Mouse (Mus musculus) liver, postnatal 0 days (tissue): ENCODE measurements around the gene Trrap. TPM values are rescaled to one million over a fixed set of nuclear protein-coding genes. Genes with fewer than 3 reads are reported as not detected.

ENCODE experiments used
- ATAC-seq: fragments of 200-750 bp; cut with Nextera tagmentation; 2 replicates; pipeline ENCODE4 v1.8.0; 2017; ENCODE audit warnings: mild to moderate bottlenecking, moderate library complexity
- DNase-seq: peaks from one replicate; pipeline ENCODE4 v3.0.0-alpha.2; 2016
- H3K27ac ChIP-seq: fragments of 300-500 bp; sonication (generic); 2 replicates; pipeline ENCODE4 v1.5.1; 2014; ENCODE audit warnings: antibody characterized with exemption, moderate library complexity, mild to moderate bottlenecking, low read depth
- H3K27me3 ChIP-seq: fragments of 300-500 bp; sonication (generic); 2 replicates; pipeline ENCODE4 v1.6.1; 2014; ENCODE audit warnings: low read length, control low read depth, mixed read lengths; ENCODE audit not compliant: insufficient read depth
- H3K36me3 ChIP-seq: fragments of 300-500 bp; sonication (generic); replicated peaks from 2 replicates; pipeline ENCODE4 v1.6.1; 2014; ENCODE audit warnings: mild to moderate bottlenecking, control low read depth, low read length, moderate library complexity, mixed read lengths; ENCODE audit not compliant: insufficient read depth
- H3K4me1 ChIP-seq: fragments of 300-500 bp; sonication (generic); 2 replicates; pipeline ENCODE4 v1.6.1; 2014; ENCODE audit warnings: antibody characterized with exemption, mild to moderate bottlenecking, control low read depth; ENCODE audit not compliant: insufficient read depth
- H3K4me2 ChIP-seq: fragments of 300-500 bp; sonication (generic); 2 replicates; pipeline ENCODE4 v1.6.1; 2014; ENCODE audit warnings: low read depth, mild to moderate bottlenecking, low read length, moderate library complexity, mixed read lengths
- H3K4me3 ChIP-seq: fragments of 300-500 bp; sonication (generic); 2 replicates; pipeline ENCODE4 v1.5.1; 2014; ENCODE audit warnings: low read depth, low read length
- H3K9ac ChIP-seq: fragments of 300-500 bp; sonication (generic); replicated peaks from 2 replicates; pipeline ENCODE4 v1.6.1; 2014; ENCODE audit warnings: mild to moderate bottlenecking, moderate library complexity
- H3K9me3 ChIP-seq: fragments of 300-500 bp; sonication (generic); 2 replicates; pipeline ENCODE4 v1.6.1; 2016; ENCODE audit warnings: mild to moderate bottlenecking, control low read depth, low read length, mixed read lengths
- CTCF ChIP-seq: sonication (generic); IDR thresholded peaks from 2 replicates; pipeline ENCODE4 v1.5.1; 2016; ENCODE audit warnings: antibody characterized with exemption, low read depth
- EP300 ChIP-seq: IDR thresholded peaks from 2 replicates; pipeline ENCODE4 v1.6.1; 2016; ENCODE audit warnings: antibody characterized with exemption, low read depth, mild to moderate bottlenecking
- WGBS: fragments of 180-500 bp; shearing (Covaris S2); extraction: QIAGEN DNeasy Blood & Tissue Kit; methylation state at CpG from one replicate; pipeline ENCODE4 v1.1.7; 2014; ENCODE audit not compliant: insufficient replicate concordance; 5-methylcytosine and 5-hydroxymethylcytosine counted together
- polyA plus RNA-seq: library from polyadenylated mRNA; unstranded; fragments of >200 nt; fragmentation: Nextera tagmentation; extraction: Ambion mirVana; gene quantifications from 2 replicates; pipeline ENCODE4 v1.2.1, GENCODE M21; 2015

Trrap gene
- polyA plus RNA-seq, 1 experiment from 2014 or later: 12.3 TPM

DNA sequence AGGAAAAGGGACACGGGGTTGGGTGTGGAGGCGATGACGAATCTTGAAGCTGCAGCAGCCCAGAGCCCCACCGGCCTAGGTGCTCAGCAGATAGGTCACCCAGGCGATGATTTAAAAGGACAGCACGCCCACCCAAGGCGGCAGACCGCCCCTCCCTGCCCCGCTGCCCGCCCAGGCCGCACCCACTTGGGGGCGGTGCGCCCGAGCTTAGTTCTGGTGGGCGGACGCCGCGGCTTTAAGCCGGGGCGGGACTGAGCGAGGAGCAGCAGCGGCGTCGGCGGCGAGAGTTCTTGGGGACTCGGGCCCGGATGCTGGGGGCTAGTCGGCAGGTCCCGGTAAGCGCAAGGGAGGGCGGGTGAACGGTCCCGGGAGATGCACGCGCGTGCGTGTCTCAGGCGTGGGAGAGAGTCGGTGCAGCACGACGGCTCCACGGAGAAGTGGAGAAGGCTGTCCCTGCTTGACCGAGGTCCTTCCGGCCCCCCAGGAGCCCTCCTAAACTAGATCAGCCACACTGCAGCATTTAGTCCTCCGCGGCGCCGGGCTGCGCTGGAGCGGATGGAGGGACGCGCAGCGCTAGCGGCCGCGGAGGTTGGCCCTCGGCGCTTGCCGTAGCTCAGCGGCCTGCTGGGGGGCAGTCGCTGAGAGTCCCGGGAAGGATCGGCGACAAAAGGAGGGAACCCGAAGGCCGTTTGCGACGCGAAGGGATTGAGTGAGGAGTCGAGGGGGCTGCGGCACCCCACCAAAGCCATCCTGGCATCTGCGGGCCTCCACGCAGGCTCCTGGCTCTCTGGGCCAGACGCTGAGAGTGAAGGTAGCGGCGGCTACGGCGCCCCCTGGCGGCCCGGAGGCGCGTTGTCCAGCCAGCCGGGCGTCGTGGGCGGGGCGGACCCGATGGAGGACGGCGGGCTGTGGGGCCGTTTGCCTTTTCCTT lies 644 bp downstream of the Trrap start:
- Histone ChIP-seq H3K4me1 (peaks cover 16% of the 10 kb centered on the region), H3K9me3 (no peaks in the 10 kb centered on the region), H3K4me3 (peak overlapping the region; percentile 88), H3K27ac (peak overlapping the region; percentile 96), H3K4me2 (peak overlapping the region; percentile 89), H3K36me3 (peaks cover 9% of the 10 kb centered on the region), H3K27me3 (no peaks in the 10 kb centered on the region), H3K9ac (peak overlapping the region; percentile 93)
- ATAC-seq: peak; percentile 89
- DNase-seq: peak; percentile 92
- no peak for TF ChIP-seq EP300
- peak; percentile 97 for TF ChIP-seq CTCF
- WGBS: 1% methylated on average over 80 of the region's 92 CpGs

DNA sequence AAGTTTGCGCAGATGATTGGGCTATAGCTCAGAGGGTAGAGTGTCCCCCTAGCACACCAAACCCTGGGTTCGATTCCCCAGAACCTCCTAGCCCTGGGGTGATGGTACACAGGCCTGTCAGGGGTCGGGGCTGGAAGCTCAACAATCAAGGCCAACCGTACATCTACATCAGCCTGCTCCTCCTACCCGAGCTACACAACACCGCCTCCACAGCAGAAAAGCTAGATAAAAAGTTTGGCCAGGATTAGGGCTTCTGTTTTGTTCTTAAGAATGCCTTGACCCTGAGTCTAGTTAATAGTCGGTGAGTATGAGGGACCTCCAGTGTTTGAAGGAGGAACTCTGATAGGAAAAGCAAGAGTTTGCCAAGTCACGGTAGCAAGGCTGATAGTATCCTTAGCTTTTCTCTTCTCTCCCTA lies 1.5 kb downstream of the Trrap start:
- H3K27ac ChIP-seq: peak overlapping the region; percentile 96
- TF ChIP-seq EP300 (no peak), CTCF (no peak)
- peaks cover 10% of the 10 kb centered on the region for H3K36me3 ChIP-seq
- DNase-seq (no peak), ATAC-seq (no peak)
- 12% methylated on average over 8 of the region's 8 CpGs for WGBS
- H3K27me3 ChIP-seq: no peaks in the 10 kb centered on the region
- peak overlapping the region; percentile 89 for H3K4me2 ChIP-seq
- no peaks in the 10 kb centered on the region for H3K9me3 ChIP-seq
- H3K9ac ChIP-seq: peak overlapping the region; percentile 93
- peak overlapping the region; percentile 88 for H3K4me3 ChIP-seq
- peaks cover 16% of the 10 kb centered on the region for H3K4me1 ChIP-seq

DNA sequence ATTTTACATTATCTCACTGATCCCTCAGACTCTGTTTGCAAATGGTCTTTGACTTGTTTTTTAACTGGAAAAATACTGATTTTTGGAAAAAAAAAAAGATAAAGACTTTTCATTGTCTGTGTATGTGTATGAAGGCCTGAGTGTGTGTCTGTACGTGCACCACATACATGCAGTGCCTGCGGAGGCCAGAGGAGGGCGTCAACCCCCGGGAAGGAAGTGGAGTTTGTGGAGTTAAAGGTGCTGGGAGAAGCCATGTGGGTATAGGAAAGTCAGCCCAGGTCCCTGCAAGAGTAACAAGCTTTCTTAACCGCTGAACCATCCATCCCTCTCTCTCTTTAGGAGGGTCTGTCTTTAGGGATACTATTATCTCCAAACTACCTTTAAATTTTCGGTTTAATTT lies 5.7 kb downstream of the Trrap start:
- peaks cover 30% of the 10 kb centered on the region for H3K36me3 ChIP-seq
- DNase-seq: no peak
- no peak overlapping the region for H3K27ac ChIP-seq
- no peaks in the 10 kb centered on the region for H3K27me3 ChIP-seq
- no peaks in the 10 kb centered on the region for H3K9me3 ChIP-seq
- H3K4me2 ChIP-seq: no peak overlapping the region
- H3K9ac ChIP-seq: no peak overlapping the region
- peaks cover 16% of the 10 kb centered on the region for H3K4me1 ChIP-seq
- no peak overlapping the region for H3K4me3 ChIP-seq
- WGBS: 88% methylated on average over 6 of the region's 6 CpGs
- TF ChIP-seq EP300: no peak
- no peak for TF ChIP-seq CTCF
- ATAC-seq: no peak

DNA sequence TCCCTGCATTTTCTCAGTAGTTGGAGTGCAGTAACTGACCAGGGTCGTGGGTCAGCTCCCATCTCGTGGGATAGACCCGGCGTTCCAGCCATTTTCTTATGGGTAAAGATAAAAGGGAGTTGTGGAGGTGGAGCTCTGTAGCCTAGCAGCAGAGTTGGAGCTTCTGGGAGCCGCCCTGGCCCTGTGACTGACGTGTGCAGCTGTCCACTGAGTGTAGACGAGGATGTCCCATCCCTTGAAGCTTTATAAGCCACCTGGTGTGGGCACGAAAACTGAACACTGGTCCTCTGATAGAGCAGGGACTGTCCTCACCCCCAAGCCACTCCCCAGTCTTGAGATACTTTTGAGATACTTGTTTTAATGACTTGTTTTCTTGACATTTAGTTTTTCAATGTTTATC lies 13.1 kb downstream of the Trrap start:
- H3K9ac ChIP-seq: no peak overlapping the region
- WGBS: 67% methylated on average over 8 of the region's 8 CpGs
- TF ChIP-seq EP300: no peak
- no peak overlapping the region for H3K27ac ChIP-seq
- no peak for DNase-seq
- H3K4me2 ChIP-seq: no peak overlapping the region
- ATAC-seq: no peak
- peaks cover 69% of the 10 kb centered on the region for H3K36me3 ChIP-seq
- no peak overlapping the region for H3K4me3 ChIP-seq
- H3K27me3 ChIP-seq: no peaks in the 10 kb centered on the region
- H3K9me3 ChIP-seq: no peaks in the 10 kb centered on the region
- H3K4me1 ChIP-seq: no peaks in the 10 kb centered on the region

DNA sequence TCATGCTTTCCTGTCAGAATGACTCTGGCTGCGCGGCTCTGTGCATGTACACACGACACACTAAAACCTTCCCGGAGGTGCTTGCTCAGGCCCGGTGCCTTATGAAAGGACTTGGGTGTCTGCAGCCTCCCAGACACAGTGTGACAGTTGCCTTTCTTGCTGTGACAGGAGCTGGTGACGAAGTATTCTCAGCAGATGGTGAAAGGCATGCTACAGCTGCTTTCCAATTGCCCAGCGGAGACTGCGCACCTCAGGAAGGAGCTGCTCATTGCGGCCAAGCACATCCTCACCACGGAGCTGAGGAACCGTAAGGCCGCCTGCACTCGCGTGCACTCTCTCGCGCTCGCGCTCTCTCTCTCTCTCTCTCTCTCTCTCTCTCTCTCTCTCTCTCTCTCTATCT lies 18.9 kb downstream of the Trrap start:
- Histone ChIP-seq H3K4me1 (no peaks in the 10 kb centered on the region), H3K4me2 (no peak overlapping the region), H3K27me3 (no peaks in the 10 kb centered on the region), H3K9ac (no peak overlapping the region), H3K27ac (no peak overlapping the region), H3K4me3 (no peak overlapping the region), H3K36me3 (peaks cover 77% of the 10 kb centered on the region), H3K9me3 (no peaks in the 10 kb centered on the region)
- no peak for DNase-seq
- no peak for ATAC-seq
- no peak for TF ChIP-seq CTCF
- TF ChIP-seq EP300: no peak
- 91% methylated on average over 18 of the region's 18 CpGs for WGBS

DNA sequence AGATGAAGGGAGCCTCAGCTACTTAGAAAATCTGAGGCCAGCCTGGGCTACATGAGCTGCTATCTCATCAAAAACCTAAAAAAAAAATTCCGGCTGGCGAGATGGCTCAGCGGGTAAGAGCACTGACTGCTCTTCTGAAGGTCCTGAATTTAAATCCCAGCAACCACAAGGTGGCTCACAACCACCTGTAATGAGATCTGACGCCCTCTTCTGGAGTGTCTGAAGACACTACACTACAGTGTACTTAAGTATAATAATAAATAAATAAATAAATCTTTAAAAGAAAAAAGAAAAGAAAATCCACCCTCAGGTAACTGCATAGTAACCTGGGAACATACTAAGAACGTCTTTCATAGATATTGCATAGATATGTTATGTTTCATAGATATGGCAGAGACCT lies 25.8 kb downstream of the Trrap start:
- DNase-seq (no peak), ATAC-seq (no peak)
- no peak overlapping the region for H3K9ac ChIP-seq
- TF ChIP-seq EP300: no peak
- no peak for TF ChIP-seq CTCF
- H3K4me1 ChIP-seq: no peaks in the 10 kb centered on the region; the same call in none of the 2 replicates
- no peak overlapping the region for H3K4me3 ChIP-seq
- WGBS: 84% methylated on average over 5 of the region's 5 CpGs
- H3K4me2 ChIP-seq: no peak overlapping the region
- no peaks in the 10 kb centered on the region for H3K9me3 ChIP-seq
- H3K36me3 ChIP-seq: peaks cover 85% of the 10 kb centered on the region
- H3K27ac ChIP-seq: no peak overlapping the region
- H3K27me3 ChIP-seq: no peaks in the 10 kb centered on the region
